Mouse (Mus musculus) lung, postnatal 0 days (tissue): ENCODE data around the gene Sept5.

Experiments used
- CTCF ChIP-seq: IDR thresholded peaks from 2 replicates; pipeline ENCODE4 v1.5.1; 2016; ENCODE audit warnings: antibody characterized with exemption, mild to moderate bottlenecking
- EP300 ChIP-seq: IDR thresholded peaks from 2 replicates; pipeline ENCODE4 v1.6.1; 2016; ENCODE audit warnings: antibody characterized with exemption, mild to moderate bottlenecking, control low read depth

DNA sequence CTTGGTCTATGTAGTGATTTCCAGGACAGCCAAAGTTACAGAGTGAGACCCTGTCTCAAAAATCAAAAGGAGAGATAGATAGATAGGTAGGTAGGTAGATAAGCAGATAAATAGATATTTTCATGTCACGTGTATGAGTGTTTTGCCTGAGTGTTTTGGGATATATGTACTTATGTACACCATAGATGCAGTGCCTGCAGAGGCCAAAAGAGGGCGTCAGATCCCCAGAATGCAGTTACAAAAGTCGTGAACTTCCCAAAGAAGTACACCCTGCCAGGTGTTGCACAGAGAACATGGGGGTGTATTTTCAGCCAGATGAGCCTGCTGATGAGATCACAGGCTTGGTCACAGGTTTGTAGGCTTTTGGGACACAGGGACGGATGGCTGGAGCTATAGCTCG is 49.4 kb upstream of the Sept5 start:
- peak; percentile 50 for TF ChIP-seq CTCF
- no peak for TF ChIP-seq EP300
